In the genomic region with DNA sequence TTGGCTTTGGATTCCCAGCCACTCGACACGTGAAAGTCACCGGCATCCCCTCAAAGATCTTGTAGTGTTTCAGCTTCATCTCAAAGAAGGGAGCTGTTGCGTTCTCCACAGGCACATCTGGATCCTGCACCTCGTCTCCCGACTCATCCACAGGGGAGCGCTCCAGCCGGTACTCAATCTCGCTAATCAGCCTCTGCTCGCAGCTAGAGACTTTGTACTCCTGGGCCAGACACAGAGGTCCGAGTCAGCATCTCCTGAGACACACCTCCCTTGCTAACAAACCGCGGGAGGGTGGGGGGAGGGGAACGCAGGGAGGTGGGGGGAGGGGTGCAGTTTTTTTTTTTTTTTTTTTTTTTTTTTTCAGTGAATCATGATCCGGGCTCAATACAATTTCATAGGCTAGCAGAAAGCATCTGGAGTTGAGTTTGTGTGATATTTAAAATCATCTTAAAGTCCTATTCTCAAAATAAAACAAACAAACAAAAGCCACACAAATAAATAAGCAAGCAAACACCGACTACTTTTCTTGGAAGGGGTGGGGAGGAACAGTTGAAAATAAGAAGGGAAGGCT, we compare ENCODE assay signal across 16 mouse cellular contexts. TPM values are rescaled to one million over a fixed set of nuclear protein-coding genes. Genes with fewer than 3 reads are reported as not detected.
DNase-seq lines count a peak whose midpoint lies in the region; ATAC-seq lines count a peak whose summit lies in the region.
"Had no signal": no experiment of that assay in that cellular context is flagged by ENCODE, and none has a peak within 500 bp of the region (broad histone marks: within the 10 kb centered on the region; RNA-seq: fewer than 3 reads in every experiment).

No protein-coding gene starts in this region.

- H3K4me1 ChIP-seq in midbrain, embryonic 16.5 days (ENCODE audit: control insufficient read depth, insufficient read depth, low read length) = no peaks in the 10 kb centered on the region
- no peaks in the 10 kb centered on the region for H3K4me1 ChIP-seq in midbrain, embryonic 13.5 days (replicated peaks)
- H3K4me1 ChIP-seq: forebrain, embryonic 12.5 days; limb, embryonic 12.5 days had no signal

- H3K36me3 ChIP-seq in midbrain, embryonic 16.5 days (ENCODE audit: control insufficient read depth, insufficient read depth, low read length) = no peaks in the 10 kb centered on the region; the same call in 1 of the 2 replicates
- peaks cover 21% of the 10 kb centered on the region for H3K36me3 ChIP-seq in midbrain, embryonic 13.5 days

- peak; percentile 22 for DNase-seq in embryo, embryonic 10 days (ENCODE audit: low spot score)
- no peak for DNase-seq in embryo, embryonic 11 days
- DNase-seq in kidney, postnatal 14 days = peak; percentile 40
- no peak for DNase-seq in spleen, postnatal 36 days (ENCODE audit: low spot score in 2 of 2)
- DNase-seq in T-cell, adult 2 months (ENCODE audit: low spot score) = no peak
- no peak for DNase-seq in cerebellum, postnatal 4 days (ENCODE audit: low spot score in 2 of 2)
- DNase-seq: adrenal gland, postnatal 10 days; cerebellum, adult 18-20 months; gastrocnemius, postnatal 36 days; lung, embryonic 14.5 days; right cerebral cortex, postnatal 25 days had no signal

- H3K9ac ChIP-seq in midbrain, embryonic 16.5 days (ENCODE audit: low read depth, low read length) = no peak overlapping the region
- no peak overlapping the region for H3K9ac ChIP-seq in midbrain, embryonic 13.5 days (replicated peaks)
- H3K9ac ChIP-seq: forebrain, embryonic 12.5 days; limb, embryonic 12.5 days; lung, embryonic 14.5 days had no signal

- H3K27me3 ChIP-seq in midbrain, embryonic 16.5 days (ENCODE audit: control insufficient read depth, insufficient read depth, low read depth, low read length) = no peaks in the 10 kb centered on the region
- H3K27me3 ChIP-seq in midbrain, embryonic 13.5 days = no peaks in the 10 kb centered on the region
- H3K27me3 ChIP-seq: forebrain, embryonic 12.5 days; limb, embryonic 12.5 days had no signal

- 47% methylated on average over 16 of the region's 16 CpGs for WGBS in midbrain, embryonic 16.5 days
- 48% methylated on average over 16 of the region's 16 CpGs for WGBS in midbrain, embryonic 13.5 days

- H3K4me2 ChIP-seq in midbrain, embryonic 16.5 days (ENCODE audit: low read length) = peak overlapping the region; percentile 20; the same call in 1 of the 2 replicates
- H3K4me2 ChIP-seq in midbrain, embryonic 13.5 days (replicated peaks) = no peak overlapping the region
- H3K4me2 ChIP-seq: forebrain, embryonic 12.5 days; limb, embryonic 12.5 days; lung, embryonic 14.5 days had no signal

- no peak for ATAC-seq in midbrain, embryonic 16.5 days
- no peak for ATAC-seq in midbrain, embryonic 13.5 days

- H3K4me3 ChIP-seq in midbrain, embryonic 16.5 days (ENCODE audit: low read depth, low read length) = no peak overlapping the region
- no peak overlapping the region for H3K4me3 ChIP-seq in midbrain, embryonic 13.5 days (replicated peaks)
- H3K4me3 ChIP-seq: forebrain, embryonic 12.5 days; heart, embryonic 10.5 days; limb, embryonic 12.5 days had no signal

- H3K9me3 ChIP-seq in midbrain, embryonic 16.5 days (replicated peaks; ENCODE audit: control insufficient read depth, low read length, poor library complexity, severe bottlenecking) = no peaks in the 10 kb centered on the region
- H3K9me3 ChIP-seq in midbrain, embryonic 13.5 days = no peaks in the 10 kb centered on the region
- H3K9me3 ChIP-seq: forebrain, embryonic 12.5 days; heart, embryonic 10.5 days; limb, embryonic 12.5 days had no signal

- no peak overlapping the region for H3K27ac ChIP-seq in midbrain, embryonic 16.5 days (ENCODE audit: low read length)
- no peak overlapping the region for H3K27ac ChIP-seq in midbrain, embryonic 13.5 days
- H3K27ac ChIP-seq: forebrain, embryonic 12.5 days; heart, embryonic 10.5 days; limb, embryonic 12.5 days had no signal

RNA-seq across cellular contexts. Expression of a gene that starts 45.9 kb away (rescaled TPM):
- 17.4 and 20.4 TPM in 2 replicates for polyA plus RNA-seq in midbrain, embryonic 16.5 days (2015; fragmentation: Nextera tagmentation; extraction: Ambion mirVana)
- 21.4 and 25.0 TPM in 2 replicates for polyA plus RNA-seq in midbrain, embryonic 13.5 days (2015; fragmentation: Nextera tagmentation; extraction: Ambion mirVana)

Comparison
In these comparisons a context has a peak if more than half of its experiments do, and no peak if none do; other contexts are left out.
1. DNase-seq: peak in embryo, embryonic 10 days (single experiment) and kidney, postnatal 14 days (single experiment); none in embryo, embryonic 11 days (single experiment), spleen, postnatal 36 days (0 of 2), T-cell, adult 2 months (single experiment) and cerebellum, postnatal 4 days (0 of 2).